Mouse (Mus musculus): Measurements from ENCODE around the gene Gm42906. TPM values are rescaled to one million over a fixed set of nuclear protein-coding genes. Genes with fewer than 3 reads are reported as not detected.

Gm42906 gene
- total and polyA plus RNA-seq, 3 experiments: not detected

GRCm38 (mm10) chr5:151222791-151223190, 205.2 kb downstream of the Gm42906 start:
- no peaks in the 10 kb centered on the region for H3K4me1 ChIP-seq (ENCODE audit: control insufficient read depth in 1 of 2, insufficient read depth in 2 of 2)
- H3K9ac ChIP-seq (ENCODE audit: insufficient read depth, low read depth): no peak overlapping the region
- H3K27me3 ChIP-seq (replicated peaks): no peaks in the 10 kb centered on the region
- dilution Hi-C loops (cut with MboI; ENCODE audit: extremely low pct_ligation_motif_present, extremely low pct_unique_long_range_greater_than_20kb, low sequenced_read_pairs): no loop called here
- no peak overlapping the region for H3K4me3 ChIP-seq (replicated peaks in 1 of 3; ENCODE audit: low read depth in 2 of 3, low read length in 2 of 3, poor library complexity in 1 of 3)
- DNase-seq (ENCODE audit: extremely low read depth): no peak
- in situ Hi-C loops (cut with MboI; ENCODE audit: low pct_ligation_motif_present, low pct_unique_long_range_greater_than_20kb, low sequenced_read_pairs): no loop called here
- no peaks in the 10 kb centered on the region for H3K9me3 ChIP-seq (replicated peaks; ENCODE audit: low read length)
- H3K4me2 ChIP-seq (ENCODE audit: insufficient read depth, low read depth, poor library complexity, severe bottlenecking): no peak overlapping the region
- H3K27ac ChIP-seq (ENCODE audit: insufficient read depth, low read depth): no peak overlapping the region
- no peaks in the 10 kb centered on the region for H3K79me2 ChIP-seq (replicated peaks; ENCODE audit: control insufficient read depth, extremely low read depth, insufficient read depth, poor library complexity, severe bottlenecking)
- no peaks in the 10 kb centered on the region for H3K36me3 ChIP-seq (replicated peaks in 1 of 2; ENCODE audit: control insufficient read depth in 1 of 2, insufficient read depth in 1 of 2, low read length in 1 of 2)
- TF ChIP-seq CHD1 (IDR thresholded peaks at IDR 0.05; ENCODE audit: low read depth, low read length) (no peak), CTCF (conservative IDR thresholded peaks at IDR 0.05 in 1 of 2, IDR thresholded peaks at IDR 0.05 in 1 of 2; ENCODE audit: low read depth in 2 of 2, low read length in 2 of 2) (no peak), MAZ (IDR thresholded peaks at IDR 0.05; ENCODE audit: low read depth, low read length) (no peak), ZMIZ1 (IDR thresholded peaks at IDR 0.05; ENCODE audit: low read depth, low read length) (no peak), USF2 (conservative IDR thresholded peaks at IDR 0.05; ENCODE audit: low read depth, low read length) (no peak), POLR2AphosphoS2 (IDR thresholded peaks at IDR 0.05; ENCODE audit: low read depth, low read length) (no peak), USF1 (IDR thresholded peaks at IDR 0.05; ENCODE audit: low read depth, low read length) (no peak), MAFK (IDR thresholded peaks at IDR 0.05; ENCODE audit: insufficient replicate concordance, low read length) (no peak), ELF1 (IDR thresholded peaks at IDR 0.05; ENCODE audit: low read depth, low read length) (no peak), E2F4 (IDR thresholded peaks at IDR 0.05; ENCODE audit: insufficient replicate concordance, low read depth, low read length) (no peak), CHD2 (IDR thresholded peaks at IDR 0.05; ENCODE audit: low read length) (no peak)

GRCm38 (mm10) chr5:151218689-151219115, 209.3 kb downstream of the Gm42906 start:
- DNase-seq (ENCODE audit: extremely low read depth): no peak
- Histone ChIP-seq H3K4me2 (ENCODE audit: insufficient read depth, low read depth, poor library complexity, severe bottlenecking) (no peak overlapping the region), H3K9ac (ENCODE audit: insufficient read depth, low read depth) (no peak overlapping the region), H3K4me1 (ENCODE audit: control insufficient read depth in 1 of 2, insufficient read depth in 2 of 2) (peaks cover 0 to 4% of the 10 kb centered on the region in 2 experiments; a peak in 1 of 4 replicates), H3K36me3 (replicated peaks in 1 of 2; ENCODE audit: control insufficient read depth in 1 of 2, insufficient read depth in 1 of 2, low read length in 1 of 2) (no peaks in the 10 kb centered on the region), H3K9me3 (replicated peaks; ENCODE audit: low read length) (no peaks in the 10 kb centered on the region), H3K79me2 (replicated peaks; ENCODE audit: control insufficient read depth, extremely low read depth, insufficient read depth, poor library complexity, severe bottlenecking) (no peaks in the 10 kb centered on the region), H3K4me3 (replicated peaks in 1 of 3; ENCODE audit: low read depth in 2 of 3, low read length in 2 of 3, poor library complexity in 1 of 3) (no peak overlapping the region), H3K27ac (ENCODE audit: insufficient read depth, low read depth) (no peak overlapping the region), H3K27me3 (replicated peaks) (no peaks in the 10 kb centered on the region)
- TF ChIP-seq ZMIZ1 (IDR thresholded peaks at IDR 0.05; ENCODE audit: low read depth, low read length) (no peak), MEF2A (IDR thresholded peaks at IDR 0.05; ENCODE audit: borderline replicate concordance, low read depth, low read length) (no peak), PAX5 (IDR thresholded peaks at IDR 0.05; ENCODE audit: low read length) (no peak), KAT2A (IDR thresholded peaks at IDR 0.05; ENCODE audit: insufficient replicate concordance, low read length) (no peak), ZC3H11A (IDR thresholded peaks at IDR 0.05; ENCODE audit: low read depth, low read length) (no peak), JUN (IDR thresholded peaks at IDR 0.05; ENCODE audit: insufficient read depth, low read depth, low read length) (no peak), MYC (IDR thresholded peaks at IDR 0.05; ENCODE audit: low read depth, low read length) (no peak), NRF1 (IDR thresholded peaks at IDR 0.05; ENCODE audit: low read depth, low read length) (no peak), SIN3A (IDR thresholded peaks at IDR 0.05; ENCODE audit: low read length) (no peak), TBP (conservative IDR thresholded peaks at IDR 0.05; ENCODE audit: low read depth, low read length) (no peak), ETS1 (conservative IDR thresholded peaks at IDR 0.05; ENCODE audit: low read depth, low read length) (no peak), GABPA (IDR thresholded peaks at IDR 0.05; ENCODE audit: insufficient replicate concordance, low read depth, low read length) (no peak), ZNF384 (IDR thresholded peaks at IDR 0.05; ENCODE audit: low read depth, low read length) (no peak), MAZ (IDR thresholded peaks at IDR 0.05; ENCODE audit: low read depth, low read length) (no peak), SMC3 (IDR thresholded peaks at IDR 0.05; ENCODE audit: low read depth, low read length) (no peak), POLR2AphosphoS2 (IDR thresholded peaks at IDR 0.05; ENCODE audit: low read depth, low read length) (no peak)
- in situ Hi-C loops (cut with MboI; ENCODE audit: low pct_ligation_motif_present, low pct_unique_long_range_greater_than_20kb, low sequenced_read_pairs): no loop called here
- dilution Hi-C loops (cut with MboI; ENCODE audit: extremely low pct_ligation_motif_present, extremely low pct_unique_long_range_greater_than_20kb, low sequenced_read_pairs): no loop called here
